Mouse (Mus musculus) forebrain, embryonic 10.5 days (tissue): ENCODE results near the gene Unc13b. TPM values are rescaled to one million over a fixed set of nuclear protein-coding genes. Genes with fewer than 3 reads are reported as not detected.
"Not testable (repeated sequence)": the region's sequence is repeated elsewhere in the genome, so short reads cannot be mapped to it uniquely, and the experiment has no call there.

Experiments used
- DNase-seq: peaks from one replicate; pipeline ENCODE4 v3.0.0-alpha.2; 2017; ENCODE audit warnings: low spot score; ENCODE audit errors: extremely low spot score
- H3K27ac ChIP-seq: fragments of 300-500 bp; sonication (generic); 2 replicates; pipeline ENCODE4 v1.5.1; 2016; ENCODE audit warnings: mild to moderate bottlenecking
- H3K27me3 ChIP-seq: fragments of 300-500 bp; sonication (generic); 2 replicates; pipeline ENCODE4 v1.6.1; 2016; ENCODE audit warnings: mild to moderate bottlenecking; ENCODE audit not compliant: poor library complexity, severe bottlenecking
- H3K36me3 ChIP-seq: fragments of 300-500 bp; sonication (generic); replicated peaks from 2 replicates; pipeline ENCODE4 v1.6.1; 2016; ENCODE audit warnings: mild to moderate bottlenecking, moderate library complexity
- H3K4me1 ChIP-seq: fragments of 300-500 bp; sonication (generic); 2 replicates; pipeline ENCODE4 v1.6.1; 2016
- H3K4me3 ChIP-seq: fragments of 300-500 bp; sonication (generic); 2 replicates; pipeline ENCODE4 v1.5.1; 2016; ENCODE audit warnings: mild to moderate bottlenecking, moderate library complexity
- H3K9me3 ChIP-seq: fragments of 300-500 bp; sonication (generic); 2 replicates; pipeline ENCODE4 v1.6.1; 2016; ENCODE audit warnings: mild to moderate bottlenecking, moderate library complexity
- WGBS: fragments of 180-500 bp; shearing (Covaris S2); methylation state at CpG from one replicate; pipeline ENCODE4 v1.1.7; 2016; 5-methylcytosine and 5-hydroxymethylcytosine counted together
- polyA plus RNA-seq: library from polyadenylated mRNA; unstranded; fragments of >200 nt; fragmentation: Nextera tagmentation; extraction: Ambion mirVana; gene quantifications from 2 replicates; pipeline ENCODE4 v1.2.1, GENCODE M21; 2016

The Unc13b gene
- polyA plus RNA-seq, 1 experiment from 2014 or later: 11.6 TPM

DNA sequence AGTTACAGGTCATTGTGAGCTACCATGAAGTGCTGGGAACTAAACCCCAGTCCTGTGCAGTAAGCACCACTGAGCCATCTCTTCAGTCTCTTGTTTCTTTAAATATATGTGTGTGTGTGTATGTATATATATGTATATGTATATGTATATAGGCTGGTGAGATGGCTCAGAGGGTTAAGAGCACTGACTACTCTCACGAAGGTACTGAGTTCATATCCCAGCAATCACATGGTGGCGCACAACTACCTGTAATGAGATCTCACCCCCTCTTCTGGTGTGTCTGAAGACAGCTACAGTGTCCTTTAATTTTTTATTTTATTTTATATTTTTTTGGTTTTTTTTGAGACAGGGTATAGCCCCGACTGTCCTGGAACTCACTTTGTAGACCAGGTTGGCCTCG is 6.7 kb downstream of the Unc13b start:
- H3K27ac ChIP-seq: no peak overlapping the region
- no peak overlapping the region for H3K4me3 ChIP-seq
- WGBS: 97% methylated on average over 4 of the region's 4 CpGs
- peaks cover 4% of the 10 kb centered on the region; the same call in 1 of the 2 replicates for H3K4me1 ChIP-seq
- H3K36me3 ChIP-seq: no peaks in the 10 kb centered on the region
- H3K27me3 ChIP-seq: peaks cover 8% of the 10 kb centered on the region; the same call in 1 of the 2 replicates
- H3K9me3 ChIP-seq: no peaks in the 10 kb centered on the region
- DNase-seq: no peak

DNA sequence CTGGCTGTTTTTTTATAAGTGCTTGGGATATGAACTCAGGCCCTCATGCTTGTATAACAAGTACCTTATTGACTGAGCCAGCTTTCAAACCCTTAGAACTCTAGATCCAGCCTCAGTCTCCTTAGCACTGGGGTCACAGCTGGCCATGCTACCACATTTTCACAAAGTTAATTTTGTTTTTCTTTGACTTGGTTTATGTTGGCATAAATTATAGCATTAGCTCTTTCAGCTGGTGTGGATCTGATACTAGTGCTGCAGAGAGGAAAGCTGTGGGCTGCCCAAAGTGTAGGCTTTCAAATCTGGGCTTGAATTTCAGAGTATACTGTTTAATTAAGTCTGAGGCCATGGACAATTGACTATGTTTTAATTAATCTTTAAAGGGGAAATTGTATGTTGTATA is 16.2 kb downstream of the Unc13b start:
- H3K27me3 ChIP-seq: no peaks in the 10 kb centered on the region
- no peak overlapping the region for H3K27ac ChIP-seq
- no peaks in the 10 kb centered on the region for H3K9me3 ChIP-seq
- H3K4me1 ChIP-seq: no peaks in the 10 kb centered on the region
- H3K36me3 ChIP-seq: no peaks in the 10 kb centered on the region
- DNase-seq: no peak
- no peak overlapping the region for H3K4me3 ChIP-seq

GRCm38 (mm10) chr4:43078071-43078718 is 19.4 kb downstream of the Unc13b start:
- no peaks in the 10 kb centered on the region for H3K4me1 ChIP-seq
- WGBS: 77% methylated on average over 7 of the region's 7 CpGs

DNA sequence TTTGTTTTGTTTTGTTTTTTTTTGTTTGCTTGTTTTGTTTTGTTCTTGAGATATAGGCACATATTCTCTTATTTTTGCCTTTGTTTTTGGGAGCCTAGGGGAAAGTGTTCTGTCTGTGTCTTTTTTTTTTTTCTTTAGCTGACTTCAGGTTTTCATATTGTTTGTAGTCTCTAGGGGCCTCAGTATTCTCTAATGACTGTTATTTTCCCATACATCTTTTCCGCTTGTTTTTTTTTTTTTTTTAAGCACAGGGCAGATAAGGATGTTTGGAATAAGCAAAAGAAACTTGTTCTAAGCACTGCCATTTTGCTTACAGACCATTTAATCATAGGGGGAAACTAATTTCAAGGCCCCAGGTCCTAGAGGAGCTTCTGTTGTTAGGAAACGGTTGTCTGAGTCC is 23.7 kb downstream of the Unc13b start:
- WGBS: 85% methylated on average over 2 of the region's 2 CpGs
- DNase-seq: no peak
- H3K27me3 ChIP-seq: no peaks in the 10 kb centered on the region
- H3K4me3 ChIP-seq: no peak overlapping the region
- H3K4me1 ChIP-seq: no peaks in the 10 kb centered on the region
- no peaks in the 10 kb centered on the region for H3K36me3 ChIP-seq
- no peaks in the 10 kb centered on the region for H3K9me3 ChIP-seq
- no peak overlapping the region for H3K27ac ChIP-seq

More at GRCm38 (mm10) chr4:43078071-43078718, 19.4 kb downstream of the Unc13b start:
- DNase-seq: no peak
- Histone ChIP-seq H3K27ac (no peak overlapping the region), H3K27me3 (no peaks in the 10 kb centered on the region), H3K36me3 (no peaks in the 10 kb centered on the region), H3K4me3 (no peak overlapping the region), H3K9me3 (no peaks in the 10 kb centered on the region)

DNA sequence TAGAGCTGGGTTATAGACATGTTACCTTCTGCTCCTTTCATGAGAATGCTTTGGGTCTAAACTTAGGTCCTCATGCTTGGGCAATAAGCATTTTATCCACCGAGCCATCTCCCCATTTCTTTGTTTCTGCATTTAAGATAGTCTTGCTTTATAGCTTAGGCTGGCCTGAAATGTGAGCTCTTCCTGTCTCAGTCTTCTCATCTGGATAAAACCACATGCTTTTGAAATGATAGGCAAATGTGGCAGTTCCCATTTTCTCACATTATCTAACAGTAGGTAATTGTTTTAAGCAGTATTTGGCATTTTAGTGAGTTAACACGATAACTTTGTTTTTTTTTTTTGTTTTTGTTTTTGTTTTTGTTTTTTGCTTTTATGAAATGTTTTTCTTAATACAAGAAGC is 31.2 kb downstream of the Unc13b start:
- Histone ChIP-seq H3K36me3 (no peaks in the 10 kb centered on the region), H3K4me3 (no peak overlapping the region), H3K4me1 (no peaks in the 10 kb centered on the region), H3K27ac (no peak overlapping the region), H3K27me3 (no peaks in the 10 kb centered on the region), H3K9me3 (no peaks in the 10 kb centered on the region)
- no peak for DNase-seq
- 91% methylated on average over 2 of the region's 2 CpGs for WGBS

DNA sequence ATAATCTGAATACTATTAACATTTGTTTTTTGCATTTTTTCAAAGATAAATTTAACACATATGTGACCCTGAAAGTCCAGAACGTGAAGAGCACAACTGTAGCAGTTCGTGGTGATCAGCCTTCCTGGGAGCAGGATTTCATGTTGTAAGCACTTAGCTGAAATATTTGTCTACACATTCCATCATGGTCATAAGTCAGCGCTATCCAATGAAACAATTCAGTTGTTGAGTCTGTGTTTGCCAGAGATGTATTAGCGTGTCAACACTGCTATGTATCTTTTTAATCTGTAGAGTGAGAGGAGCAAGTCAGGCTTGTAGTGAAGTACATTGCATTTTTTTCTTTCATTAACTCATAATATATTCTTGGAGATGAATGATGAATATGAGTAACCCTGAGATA is 32.4 kb downstream of the Unc13b start:
- Histone ChIP-seq H3K9me3 (no peaks in the 10 kb centered on the region), H3K4me1 (no peaks in the 10 kb centered on the region), H3K27ac (no peak overlapping the region), H3K36me3 (0 out of 2 replicates have a peak, but pooled peaks cover 2% of the 10 kb centered on the region), H3K27me3 (no peaks in the 10 kb centered on the region), H3K4me3 (no peak overlapping the region)
- no peak for DNase-seq
- 86% methylated on average over 4 of the region's 4 CpGs for WGBS

DNA sequence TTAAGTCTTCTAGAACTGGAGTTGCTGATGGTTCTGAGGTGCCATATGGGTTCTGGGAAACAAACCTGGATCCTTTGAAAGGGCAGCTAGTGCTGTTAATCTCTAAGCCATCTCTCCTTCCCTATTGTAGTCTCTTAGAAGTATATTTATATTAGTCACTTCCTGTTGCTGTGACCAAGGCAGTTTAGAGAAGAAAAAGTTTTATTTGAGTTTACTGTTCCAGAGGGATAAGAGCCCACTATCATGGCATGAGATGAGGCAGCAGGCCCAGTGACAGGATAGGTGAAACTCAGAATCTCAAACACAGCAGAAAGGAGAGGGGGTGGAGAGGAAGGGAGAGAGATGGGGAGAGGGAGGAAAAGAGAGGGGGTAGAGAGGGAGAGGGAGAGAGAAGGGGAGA is 54.7 kb downstream of the Unc13b start:
- Histone ChIP-seq H3K27ac (no peak overlapping the region), H3K36me3 (no peaks in the 10 kb centered on the region; the same call in 1 of the 2 replicates), H3K4me1 (no peaks in the 10 kb centered on the region), H3K27me3 (no peaks in the 10 kb centered on the region), H3K4me3 (no peak overlapping the region), H3K9me3 (no peaks in the 10 kb centered on the region)
- no peak for DNase-seq

- Histone ChIP-seq H3K27ac (no peak overlapping the region), H3K36me3 (no peaks in the 10 kb centered on the region; the same call in 1 of the 2 replicates), H3K4me3 (no peak overlapping the region), H3K27me3 (no peaks in the 10 kb centered on the region), H3K4me1 (no peaks in the 10 kb centered on the region), H3K9me3 (no peaks in the 10 kb centered on the region)
- no peak for DNase-seq
- 92% methylated on average over 2 of the region's 2 CpGs for WGBS
These were observed 55.8 kb downstream of the Unc13b start for GRCm38 (mm10) chr4:43114512-43114911.

GRCm38 (mm10) chr4:43114946-43115345 is 56.2 kb downstream of the Unc13b start:
- Histone ChIP-seq H3K4me1 (no peaks in the 10 kb centered on the region), H3K9me3 (no peaks in the 10 kb centered on the region), H3K36me3 (no peaks in the 10 kb centered on the region; the same call in 1 of the 2 replicates), H3K27ac (no peak overlapping the region), H3K27me3 (no peaks in the 10 kb centered on the region), H3K4me3 (no peak overlapping the region)
- 27% methylated on average over 2 of the region's 2 CpGs for WGBS
- DNase-seq: no peak

DNA sequence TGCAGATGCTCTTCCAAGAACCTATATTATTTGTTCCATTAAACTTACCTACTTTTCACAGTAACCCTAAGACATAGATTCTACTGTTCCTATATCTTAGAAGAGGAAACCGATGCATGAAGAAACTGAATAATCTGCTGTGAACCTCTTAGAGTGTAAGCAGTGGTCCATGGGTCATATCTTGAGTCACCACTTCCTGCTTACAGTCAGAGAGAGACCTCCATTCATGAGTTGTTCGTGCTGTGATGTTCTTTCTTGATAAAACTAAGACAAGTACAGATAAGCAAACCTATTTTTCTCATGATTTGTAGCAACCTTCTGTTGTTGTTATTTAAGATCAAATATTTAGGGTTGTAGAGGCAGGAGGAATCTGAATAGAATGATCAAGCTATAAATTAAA is 57.5 kb downstream of the Unc13b start:
- Histone ChIP-seq H3K27me3 (no peaks in the 10 kb centered on the region), H3K4me3 (no peak overlapping the region), H3K27ac (no peak overlapping the region), H3K36me3 (no peaks in the 10 kb centered on the region; the same call in 1 of the 2 replicates), H3K4me1 (no peaks in the 10 kb centered on the region), H3K9me3 (no peaks in the 10 kb centered on the region)
- WGBS: 89% methylated on average over 2 of the region's 2 CpGs
- no peak for DNase-seq

GRCm38 (mm10) chr4:43129750-43130149 is 71.0 kb downstream of the Unc13b start:
- Histone ChIP-seq H3K27ac (no peak overlapping the region), H3K4me3 (no peak overlapping the region), H3K4me1 (no peaks in the 10 kb centered on the region), H3K36me3 (no peaks in the 10 kb centered on the region), H3K9me3 (no peaks in the 10 kb centered on the region), H3K27me3 (no peaks in the 10 kb centered on the region)
- WGBS: 86% methylated on average over 3 of the region's 3 CpGs
- DNase-seq: no peak

DNA sequence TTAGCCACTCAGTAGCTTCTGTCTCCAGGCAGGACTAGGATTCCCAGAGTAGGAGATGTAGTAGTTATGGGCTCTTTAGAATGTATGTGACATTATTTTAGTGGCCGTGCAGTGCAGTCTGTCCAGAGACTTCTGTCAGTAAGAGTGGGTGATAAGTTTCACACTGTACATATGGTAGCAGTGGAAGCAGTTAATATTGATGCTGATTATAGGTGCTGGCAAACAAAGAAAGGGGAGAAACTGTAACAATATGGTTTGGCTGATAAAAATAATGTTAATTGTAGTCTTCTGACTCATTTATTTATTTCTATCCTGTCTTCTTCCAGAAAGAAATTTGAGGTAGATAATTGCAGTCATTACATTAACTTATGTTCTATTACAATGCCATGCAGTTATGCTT is 83.9 kb downstream of the Unc13b start:
- Histone ChIP-seq H3K4me1 (no peaks in the 10 kb centered on the region), H3K36me3 (peaks cover 5% of the 10 kb centered on the region), H3K4me3 (no peak overlapping the region), H3K27me3 (no peaks in the 10 kb centered on the region), H3K27ac (no peak overlapping the region), H3K9me3 (no peaks in the 10 kb centered on the region)
- WGBS: 86% methylated on average over 1 of the region's 1 CpGs
- DNase-seq: no peak

DNA sequence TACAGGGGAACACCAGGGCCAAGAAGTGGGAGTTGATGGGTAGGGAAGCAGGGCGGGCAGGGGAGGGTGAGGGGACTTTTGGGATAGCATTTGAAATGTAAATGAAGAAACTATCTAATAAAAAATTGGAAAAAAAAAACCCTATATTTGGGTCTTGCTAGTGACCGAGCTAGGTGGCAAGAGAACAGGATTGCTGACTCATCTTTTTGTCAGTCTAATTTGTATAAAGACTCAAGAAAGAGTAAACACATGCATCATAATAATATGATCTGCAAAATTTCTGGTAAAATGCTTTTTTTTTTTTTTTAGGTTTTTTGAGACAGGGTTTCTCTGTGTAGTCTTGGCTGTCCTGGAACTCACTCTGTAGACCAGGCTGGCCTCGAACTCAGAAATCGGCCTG is 93.7 kb downstream of the Unc13b start:
- not testable (repeated sequence) for H3K4me1 ChIP-seq, H3K36me3 ChIP-seq, DNase-seq, H3K27ac ChIP-seq, H3K4me3 ChIP-seq, H3K27me3 ChIP-seq, H3K9me3 ChIP-seq
- 94% methylated on average over 4 of the region's 4 CpGs for WGBS

DNA sequence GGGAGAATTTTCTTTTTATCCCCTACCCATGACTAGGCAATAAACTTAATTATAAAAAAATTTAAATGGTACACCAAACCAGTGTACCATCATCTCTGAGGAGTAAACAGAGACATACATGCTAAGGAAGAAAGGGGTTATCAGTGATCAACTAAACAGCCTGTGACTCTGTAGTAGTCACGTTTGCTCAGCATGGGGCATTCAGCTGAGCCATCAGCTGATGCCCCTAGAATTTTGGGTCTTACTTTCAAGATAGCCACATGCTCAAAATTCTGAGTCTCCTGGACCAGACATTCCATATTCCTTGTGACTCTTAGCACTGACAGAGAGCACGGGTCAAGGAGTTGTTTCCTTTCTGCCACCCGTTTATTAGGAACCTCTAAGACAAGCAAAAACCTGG is 101.3 kb downstream of the Unc13b start:
- WGBS: 54% methylated on average over 3 of the region's 3 CpGs
- Histone ChIP-seq H3K9me3 (no peaks in the 10 kb centered on the region), H3K4me3 (no peak overlapping the region), H3K36me3 (no peaks in the 10 kb centered on the region), H3K27me3 (no peaks in the 10 kb centered on the region), H3K4me1 (peaks cover 16% of the 10 kb centered on the region), H3K27ac (no peak overlapping the region)
- DNase-seq: no peak
